Mouse (Mus musculus): ENCODE data around the gene Cry2. TPM values are rescaled to one million over a fixed set of nuclear protein-coding genes. Genes with fewer than 3 reads are reported as not detected.

Gene Cry2
- polyA plus RNA-seq, 1 experiment from 2014 or later, result 49.0 TPM

Small RNA genes lying within 50 kb of the gene (microRNA-seq; reads per million reads assigned to microRNA genes)
- 1.1 reads per million for gene Mir7000

Other genes with a start within 250 kb of the Cry2 start
- 41.3 and 47.5 TPM in 2 replicates for gene Pex16, start 59.4 kb downstream of the Cry2 start, polyA plus RNA-seq (2015; fragmentation: Nextera tagmentation; extraction: Ambion mirVana)
- gene Large2, start 59.2 kb downstream of the Cry2 start, polyA plus RNA-seq (2015; fragmentation: Nextera tagmentation; extraction: Ambion mirVana), result 1.5 and 1.9 TPM in 2 replicates
- gene 1700029I15Rik, start 51.5 kb downstream of the Cry2 start, polyA plus RNA-seq (2015; fragmentation: Nextera tagmentation; extraction: Ambion mirVana), result 7.6 and 8.4 TPM in 2 replicates
- gene Mapk8ip1, start 32.8 kb downstream of the Cry2 start, polyA plus RNA-seq (2015; fragmentation: Nextera tagmentation; extraction: Ambion mirVana), result 155 and 165 TPM in 2 replicates
- gene Slc35c1, start 26.5 kb upstream of the Cry2 start, polyA plus RNA-seq (2015; fragmentation: Nextera tagmentation; extraction: Ambion mirVana), result 14.4 and 17.4 TPM in 2 replicates
- gene Chst1, start 165.7 kb upstream of the Cry2 start, polyA plus RNA-seq (2015; fragmentation: Nextera tagmentation; extraction: Ambion mirVana), result 48.0 and 49.6 TPM in 2 replicates

Data from midbrain, embryonic 15.5 days (tissue).